Mouse (Mus musculus) spleen, embryonic (tissue): ENCODE measurements around the gene Arpc2.

ENCODE experiments used
- CTCF ChIA-PET: fragments of 350-600 bp; sonication (Branson Sonifier 250); formaldehyde crosslinking; loops from one replicate; lab custom pipeline; 2022; lab: Charles Lee

The Arpc2 gene

GRCm38 (mm10) chr1:74235938-74236589, at the start of gene Arpc2:
Arpc2 (plus strand) TSS chr1:74236084.
- CTCF ChIA-PET: interaction anchor here (0.7 kb wide), 2 partner anchors 127 to 155 kb away, joined by 3 to 7 read pairs; partner anchors contain the start of gene Ctdsp1

DNA sequence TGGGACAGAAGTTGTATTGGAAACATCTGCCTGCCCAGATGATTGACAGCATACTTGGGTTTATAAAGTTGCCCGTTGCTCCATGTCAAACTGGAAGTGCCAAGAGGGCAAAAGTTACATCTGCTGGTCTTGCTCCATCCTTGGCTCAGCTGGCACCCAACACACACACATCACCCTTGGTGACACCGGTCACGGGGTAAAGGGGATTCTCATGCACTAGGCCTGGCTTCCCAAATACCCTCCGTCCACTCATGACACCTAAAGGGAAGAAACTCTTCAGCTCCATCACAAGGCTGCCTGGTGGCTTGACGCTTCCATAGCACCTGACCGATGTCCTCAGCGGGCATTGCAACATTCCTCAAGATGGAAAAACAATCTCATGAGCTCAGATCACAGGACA, 45.4 kb upstream of the Arpc2 start:
- CTCF ChIA-PET: no interaction called here

DNA sequence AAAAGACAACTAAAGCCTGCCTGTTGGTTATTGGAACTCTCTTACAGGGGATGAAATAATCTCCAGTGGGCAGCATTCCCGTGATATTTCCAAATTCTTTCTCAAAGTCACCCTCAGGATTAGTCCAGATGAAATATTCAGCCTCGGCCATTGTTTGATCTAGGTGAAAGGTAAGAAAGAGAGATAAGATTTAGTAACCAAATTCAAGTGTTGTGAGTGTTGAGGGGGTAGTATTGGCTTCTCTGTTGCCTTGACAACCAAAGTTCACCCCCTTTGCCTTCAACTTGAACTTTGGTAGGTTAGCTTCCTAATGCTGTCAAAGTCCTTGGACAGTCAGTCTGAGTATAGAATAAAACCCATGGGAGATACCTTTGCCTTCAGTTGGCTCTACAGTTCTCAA, 43.2 kb upstream of the Arpc2 start:
- CTCF ChIA-PET: no interaction called here

DNA sequence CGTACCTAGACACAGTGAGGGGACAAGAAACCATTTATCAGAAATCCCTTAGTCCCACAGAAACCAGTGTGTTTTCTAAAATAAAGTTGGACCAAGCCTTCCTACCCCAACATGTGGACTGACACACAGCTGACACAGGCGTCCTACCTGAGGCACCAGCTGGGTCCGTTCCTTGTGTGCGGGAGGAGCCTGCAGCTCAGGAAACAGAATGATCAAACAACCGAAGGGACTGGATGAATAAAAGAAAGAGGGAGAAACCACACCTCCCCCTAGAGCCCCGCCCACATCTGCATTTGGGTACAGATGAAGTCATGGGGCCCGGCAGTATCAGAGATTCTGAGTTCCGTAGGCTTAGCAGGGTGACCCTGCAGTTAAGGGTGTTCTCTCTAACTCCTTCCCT, 41.4 kb upstream of the Arpc2 start, which contains the start of gene Cxcr1:
Gene Cxcr1, minus strand, starts transcription at position 187 of the 400 bp plus-strand sequence.
- CTCF ChIA-PET: interaction anchor here (0.7 to 1.2 kb wide), 2 partner anchors 11 to 259 kb away, joined by 3 to 5 read pairs; no protein-coding TSS in a partner anchor

DNA sequence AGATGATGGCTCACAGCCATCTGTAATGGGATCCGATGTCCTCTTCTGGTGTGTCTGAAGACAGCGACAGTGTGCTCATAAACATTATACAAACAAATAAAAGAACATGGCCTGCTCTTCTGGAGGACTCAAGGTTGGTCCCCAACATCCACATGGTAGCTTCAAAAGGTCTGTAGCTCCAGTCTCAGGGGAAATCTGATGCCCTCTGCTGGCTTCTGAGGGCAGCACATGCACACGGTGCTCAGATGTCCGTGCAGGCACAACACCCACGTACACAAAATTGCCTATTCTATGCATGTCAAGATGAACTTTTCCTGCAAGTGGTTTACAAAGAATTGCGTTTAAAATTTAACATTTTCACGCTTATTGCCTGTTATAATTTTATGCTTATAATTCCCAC, 39.9 kb upstream of the Arpc2 start:
- CTCF ChIA-PET: no interaction called here

GRCm38 (mm10) chr1:74196621-74197419, 39.1 kb upstream of the Arpc2 start:
- CTCF ChIA-PET: no interaction called here

- CTCF ChIA-PET: no interaction called here
Observed at GRCm38 (mm10) chr1:74197726-74198470, 38.0 kb upstream of the Arpc2 start.

DNA sequence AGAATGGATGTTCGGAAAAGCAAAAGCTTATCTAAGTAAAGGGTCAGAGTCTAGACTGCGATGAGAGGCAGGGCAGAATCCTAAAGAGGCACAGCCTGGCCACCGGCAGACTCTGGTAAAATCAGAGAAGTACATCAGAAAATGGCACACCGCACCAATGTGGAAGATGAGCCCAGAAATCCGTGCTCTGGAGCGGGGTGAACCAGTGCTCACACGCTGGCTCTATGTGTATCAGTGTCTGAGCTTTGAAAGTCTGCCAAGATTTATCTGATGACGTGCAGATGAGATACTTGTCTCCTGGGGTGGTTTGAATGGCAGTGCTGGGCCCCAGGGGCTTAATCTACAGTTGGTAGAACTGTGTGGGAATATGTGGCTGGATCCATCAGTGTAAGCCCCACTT, 36.8 kb upstream of the Arpc2 start:
- CTCF ChIA-PET: interaction anchor here (0.6 kb wide), 1 partner anchor 367 kb away, joined by 15 read pairs; no protein-coding TSS in a partner anchor

DNA sequence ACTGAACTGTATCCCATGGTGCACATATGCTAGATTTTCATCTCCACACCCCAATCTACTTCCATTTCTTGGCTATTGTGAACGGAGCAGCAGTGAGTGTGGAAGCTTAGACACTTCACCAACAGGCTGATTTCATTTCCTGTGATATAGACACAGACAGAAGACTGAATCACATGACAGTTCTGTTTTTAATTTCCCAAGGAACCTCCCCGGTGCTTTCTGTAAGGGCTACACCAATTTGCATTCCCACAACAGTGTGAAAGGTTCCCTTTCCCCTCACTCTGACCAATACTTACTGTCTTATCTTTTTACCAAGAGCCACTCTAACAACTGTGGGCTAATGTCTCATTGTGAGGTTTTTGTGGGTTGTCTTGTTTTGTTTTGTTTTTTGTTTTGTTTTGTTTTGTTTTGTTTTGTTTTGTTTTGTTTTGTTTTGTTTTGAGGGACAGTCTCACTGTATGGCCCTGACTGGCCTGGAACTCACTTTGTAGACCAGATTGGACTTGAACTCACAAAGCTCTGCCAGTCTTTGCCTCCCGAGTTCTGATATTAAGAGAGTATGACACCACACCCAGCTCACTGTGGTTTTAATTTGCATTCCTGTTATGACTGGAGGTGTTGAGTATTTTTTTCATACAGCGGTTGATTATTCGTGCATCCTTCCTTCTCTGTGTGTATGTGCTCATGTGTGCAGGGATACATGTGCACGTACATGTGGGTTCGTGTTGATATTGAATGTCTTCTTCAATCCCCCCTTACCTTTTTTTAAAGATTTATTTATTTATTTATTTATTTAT, 34.6 kb upstream of the Arpc2 start:
- CTCF ChIA-PET: no interaction called here

DNA sequence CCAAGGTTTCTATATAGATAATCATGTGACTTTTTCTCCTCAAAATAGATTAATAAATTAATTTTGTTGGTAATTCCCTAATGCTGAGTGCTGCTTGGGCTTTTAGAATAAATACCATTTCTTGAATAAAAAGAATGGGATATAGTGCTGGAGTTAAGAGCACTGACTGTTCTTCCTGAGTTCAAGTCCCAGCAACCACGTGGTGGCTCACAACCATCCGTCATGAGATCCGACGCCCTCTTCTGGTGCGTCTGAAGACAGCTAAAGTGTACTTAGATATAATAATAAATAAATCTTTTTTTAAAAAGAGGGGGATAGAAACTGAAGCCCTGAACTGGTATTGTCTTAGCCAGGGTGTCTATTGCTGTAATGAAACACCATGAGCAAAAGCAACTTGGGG, 32.4 kb upstream of the Arpc2 start:
- CTCF ChIA-PET: no interaction called here

DNA sequence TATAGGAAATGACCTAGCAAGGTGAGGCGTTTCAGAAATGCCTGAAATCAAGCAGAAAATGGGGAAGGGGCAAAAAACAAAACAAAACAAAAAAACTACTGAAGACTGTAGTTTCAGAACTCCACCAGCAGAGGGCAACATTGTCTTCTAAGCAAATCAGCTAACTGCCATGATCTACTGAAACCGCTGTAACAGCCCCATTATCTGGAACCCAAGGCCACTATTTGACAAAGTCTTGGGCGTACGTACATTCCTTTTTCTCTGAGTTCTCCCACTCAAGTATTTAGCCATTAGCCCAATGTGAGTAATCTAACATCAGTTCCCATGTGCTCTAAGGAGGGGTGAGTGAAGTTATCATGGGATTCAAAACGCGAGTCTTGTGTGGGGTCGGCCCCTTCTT, 30.0 kb upstream of the Arpc2 start:
- CTCF ChIA-PET: interaction anchor here (0.6 to 1.5 kb wide), 7 partner anchors 11 to 683 kb away, joined by 3 to 6 read pairs (median 4); partner anchors contain the start of genes Aamp, Catip and Cxcr1

- CTCF ChIA-PET: interaction anchor here (0.6 to 1.5 kb wide), 5 partner anchors 40 to 683 kb away, joined by 3 to 6 read pairs (median 4); partner anchors contain the start of genes Aamp and Catip
Observed at GRCm38 (mm10) chr1:74206642-74207041, 29.2 kb upstream of the Arpc2 start.

GRCm38 (mm10) chr1:74207906-74208305, 28.0 kb upstream of the Arpc2 start:
- CTCF ChIA-PET: interaction anchor here (0.6 kb wide), 2 partner anchors 8 to 368 kb away, joined by 3 to 5 read pairs; no protein-coding TSS in a partner anchor

DNA sequence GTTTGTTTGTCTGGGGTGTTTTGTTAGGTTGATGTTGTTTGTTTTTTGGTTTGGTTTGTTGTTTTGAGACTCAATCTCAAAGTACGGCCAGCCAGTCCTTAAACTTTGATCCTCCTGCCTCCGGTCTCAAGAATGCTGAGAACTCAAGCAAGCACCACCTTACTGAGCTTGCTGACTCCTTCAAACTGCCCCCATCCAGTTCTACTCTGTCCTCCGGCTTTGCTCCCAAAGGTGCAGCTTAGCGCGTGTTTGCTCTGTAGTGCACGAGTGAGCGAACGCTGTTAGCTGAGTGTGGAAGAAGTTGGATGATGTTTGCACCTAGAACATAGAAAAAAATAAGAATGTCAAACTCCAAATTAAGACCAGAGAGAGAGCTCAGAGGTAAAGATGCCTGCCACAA, 26.9 kb upstream of the Arpc2 start:
- CTCF ChIA-PET: no interaction called here

GRCm38 (mm10) chr1:74219922-74220321, 16.0 kb upstream of the Arpc2 start:
- CTCF ChIA-PET: no interaction called here

DNA sequence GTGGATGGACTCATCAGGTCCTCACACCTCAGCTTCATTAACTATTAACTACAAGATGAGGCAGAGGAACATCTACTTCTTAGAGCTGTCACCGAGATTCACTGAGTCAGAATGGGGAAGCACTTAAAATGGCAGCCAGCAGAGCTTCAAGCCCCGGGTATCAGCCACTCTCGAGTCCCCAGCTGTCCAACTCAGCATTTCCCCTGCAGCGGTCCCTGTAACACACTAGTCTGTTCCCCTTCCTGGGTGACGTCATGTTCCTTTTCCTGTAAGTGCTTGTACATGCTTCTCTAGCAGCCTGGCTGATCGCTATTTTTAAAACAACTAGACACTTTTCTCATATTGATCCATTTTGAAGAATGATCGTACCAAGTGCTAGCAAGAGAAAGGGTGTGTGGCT, 8.6 kb upstream of the Arpc2 start:
- CTCF ChIA-PET: interaction anchor here (0.6 kb wide), 1 partner anchor 159 kb away, joined by 4 read pairs; no protein-coding TSS in a partner anchor

- CTCF ChIA-PET: interaction anchor here (0.6 kb wide), 1 partner anchor 137 kb away, joined by 3 read pairs; no protein-coding TSS in a partner anchor
Observed at GRCm38 (mm10) chr1:74229942-74230341, 5.9 kb upstream of the Arpc2 start.

DNA sequence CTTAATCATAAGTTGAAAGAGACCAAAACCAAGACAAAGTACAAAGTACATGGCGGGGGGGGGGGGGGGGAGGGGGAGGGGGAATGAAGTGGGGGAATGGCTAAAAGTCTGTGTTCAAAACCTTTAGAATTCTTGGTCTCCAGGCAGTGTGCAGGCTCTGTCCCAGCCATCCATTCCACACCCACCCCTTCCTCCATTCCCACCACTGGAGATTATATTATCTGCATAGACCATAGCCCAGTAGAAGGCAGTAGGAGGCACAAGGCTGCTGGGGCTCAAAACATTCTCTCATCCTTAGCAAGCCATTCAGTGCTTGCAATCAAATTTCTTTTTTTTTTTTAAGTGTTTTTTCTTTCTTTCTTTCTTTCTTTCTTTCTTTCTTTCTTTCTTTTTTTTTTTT, 4.9 kb upstream of the Arpc2 start:
- CTCF ChIA-PET: no interaction called here

DNA sequence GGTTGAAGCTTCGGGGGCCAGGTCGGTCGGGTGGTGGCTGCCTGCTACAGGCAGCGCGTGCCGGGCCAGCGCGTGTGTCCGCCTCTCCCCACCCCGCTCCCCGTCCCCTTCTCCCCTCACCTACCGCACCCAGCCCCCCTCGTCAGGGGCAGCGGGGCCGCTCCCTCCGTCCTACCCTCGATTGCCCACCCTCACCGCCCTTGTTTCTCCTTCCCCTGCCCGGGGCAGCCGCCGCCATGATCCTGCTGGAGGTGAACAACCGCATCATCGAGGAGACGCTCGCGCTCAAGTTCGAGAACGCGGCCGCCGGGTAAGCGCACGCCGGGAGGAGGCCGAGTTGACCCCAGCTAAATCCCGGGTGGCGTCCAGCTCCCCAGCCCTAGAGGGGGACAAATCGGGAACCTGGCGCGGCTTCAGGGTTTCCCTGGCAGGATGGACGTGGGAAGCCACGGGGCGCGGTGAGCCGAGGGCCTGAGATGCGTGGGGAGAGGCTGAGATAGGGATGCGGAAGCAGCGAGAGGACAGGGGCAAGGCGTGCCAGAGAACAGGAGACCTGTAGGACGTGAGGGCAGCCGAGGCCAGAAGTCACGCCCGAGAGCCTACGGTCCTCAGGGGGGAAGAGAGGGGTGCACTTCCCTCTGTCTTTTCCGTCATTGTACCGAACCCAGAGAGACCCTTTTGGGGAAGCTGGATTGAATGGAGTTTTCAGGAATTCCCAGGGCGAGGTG, 870 bp downstream of the Arpc2 start:
- CTCF ChIA-PET: interaction anchor here (0.7 kb wide), 2 partner anchors 8 to 155 kb away, joined by 3 to 4 read pairs; partner anchors contain the start of gene Ctdsp1

GRCm38 (mm10) chr1:74237671-74238070, 1.8 kb downstream of the Arpc2 start:
- CTCF ChIA-PET: no interaction called here
